Mouse (Mus musculus): ENCODE measurements around the gene Napa.
A peak's percentile ranks its signal among the peaks of the same experiment; 100 is the strongest.

The Napa gene

GRCm38 (mm10) chr7:16098021-16099017, at the start of gene Napa:
Gene Napa, plus strand, starts transcription at chr7:16098458.
- peak; percentile 99 for DNase-seq (ENCODE audit: low spot score)

GRCm38 (mm10) chr7:16048675-16049575, 49.3 kb upstream of the Napa start:
- DNase-seq (ENCODE audit: low spot score), result peak; percentile 32

- no peak for DNase-seq (ENCODE audit: low spot score)
These were observed 48.7 kb upstream of the Napa start for GRCm38 (mm10) chr7:16049576-16049915.

GRCm38 (mm10) chr7:16050600-16050999, 47.7 kb upstream of the Napa start:
- DNase-seq (ENCODE audit: low spot score), result no peak

GRCm38 (mm10) chr7:16051883-16052595, 46.2 kb upstream of the Napa start:
- DNase-seq (ENCODE audit: low spot score), result peak; percentile 75

GRCm38 (mm10) chr7:16052684-16053083, 45.6 kb upstream of the Napa start:
- peak; percentile 89 for DNase-seq (ENCODE audit: low spot score)

- peak; percentile 56 for DNase-seq (ENCODE audit: low spot score)
These were observed 45.2 kb upstream of the Napa start for GRCm38 (mm10) chr7:16053105-16053504.

GRCm38 (mm10) chr7:16054966-16055365, 43.3 kb upstream of the Napa start:
- DNase-seq (ENCODE audit: low spot score), result no peak

GRCm38 (mm10) chr7:16055665-16056064, 42.6 kb upstream of the Napa start:
- DNase-seq (ENCODE audit: low spot score), result no peak

GRCm38 (mm10) chr7:16056459-16057135, 41.7 kb upstream of the Napa start:
- DNase-seq (ENCODE audit: low spot score), result peak; percentile 30

- DNase-seq (ENCODE audit: low spot score), result no peak
These were observed 41.1 kb upstream of the Napa start for GRCm38 (mm10) chr7:16057136-16057534.

GRCm38 (mm10) chr7:16061219-16062098, 36.8 kb upstream of the Napa start, which contains the start of gene Zfp541:
Gene Zfp541, plus strand, starts transcription at chr7:16061814.
- DNase-seq (ENCODE audit: low spot score), result no peak

- DNase-seq (ENCODE audit: low spot score), result no peak
These were observed 36.2 kb upstream of the Napa start for GRCm38 (mm10) chr7:16062099-16062420.

- DNase-seq (ENCODE audit: low spot score), result no peak
These were observed 34.8 kb upstream of the Napa start for GRCm38 (mm10) chr7:16063490-16063889.

- DNase-seq (ENCODE audit: low spot score), result no peak
These were observed 27.4 kb upstream of the Napa start for GRCm38 (mm10) chr7:16070846-16071245.

GRCm38 (mm10) chr7:16071906-16072305, 26.4 kb upstream of the Napa start:
- no peak for DNase-seq (ENCODE audit: low spot score)

- no peak for DNase-seq (ENCODE audit: low spot score)
These were observed 18.3 kb upstream of the Napa start for GRCm38 (mm10) chr7:16079947-16080346.

- no peak for DNase-seq (ENCODE audit: low spot score)
These were observed 17.7 kb upstream of the Napa start for GRCm38 (mm10) chr7:16080581-16080980.

- DNase-seq (ENCODE audit: low spot score), result no peak
These were observed 14.9 kb upstream of the Napa start for GRCm38 (mm10) chr7:16083361-16083760.

- DNase-seq (ENCODE audit: low spot score), result no peak
These were observed 10.7 kb upstream of the Napa start for GRCm38 (mm10) chr7:16087587-16087986.
